ENCODE assay signal across 8 mouse cellular contexts in the genomic region with DNA sequence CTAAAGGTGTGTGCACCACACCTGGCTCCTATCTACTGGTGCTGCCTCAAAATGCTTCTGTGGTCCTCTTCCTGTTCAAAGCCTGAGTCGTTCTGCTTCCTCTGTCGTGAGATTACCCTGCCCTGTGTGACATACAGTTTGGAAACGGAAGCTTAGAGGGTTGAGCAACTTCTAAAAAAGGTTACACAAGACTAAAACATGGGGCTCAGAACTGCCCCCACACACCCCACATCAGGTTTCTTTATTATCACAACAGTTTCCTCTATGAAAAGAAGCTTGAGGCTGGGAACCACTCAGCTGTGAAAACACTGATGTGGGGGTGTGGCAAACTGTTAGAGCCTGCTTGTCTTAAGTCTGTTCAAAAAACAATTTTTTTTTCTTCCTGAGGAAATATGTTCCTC. TPM values are rescaled to one million over a fixed set of nuclear protein-coding genes. Genes with fewer than 3 reads are reported as not detected.
A peak's percentile ranks its signal among the peaks of the same experiment; 100 is the strongest.
DNase-seq lines count a peak whose midpoint lies in the region; ATAC-seq lines count a peak whose summit lies in the region.

No protein-coding gene starts in this region.

- H3K27me3 ChIP-seq in kidney, embryonic 15.5 days, result no peaks in the 10 kb centered on the region

- peak overlapping the region; percentile 84 for H3K27ac ChIP-seq in kidney, embryonic 15.5 days

- ATAC-seq in kidney, embryonic 15.5 days (replicated peaks; ENCODE audit: low FRiP score), result peak; percentile 38
- peak; percentile 74 for ATAC-seq in granulocyte monocyte progenitor cell, adult 5-6 weeks (replicated peaks; ENCODE audit: poor library complexity, severe bottlenecking)

- no peak for DNase-seq in kidney, adult 8-10 months
- peak; percentile 6 for DNase-seq in lung, postnatal 14 days
- peak; percentile 54 for DNase-seq in telencephalon, adult 2 months (ENCODE audit: low read depth, low spot score)
- no peak for DNase-seq in cerebellum, postnatal 25 days
- no peak for DNase-seq in layer of hippocampus, adult 9-10 months (ENCODE audit: low spot score)
- DNase-seq in adipocyte (ENCODE audit: low spot score), result no peak

- H3K4me1 ChIP-seq in kidney, embryonic 15.5 days, result peaks cover 40% of the 10 kb centered on the region

- no peak overlapping the region for H3K9ac ChIP-seq in kidney, embryonic 15.5 days

- 5% methylated on average over 3 of the region's 3 CpGs for WGBS in kidney, embryonic 15.5 days

- no peaks in the 10 kb centered on the region for H3K9me3 ChIP-seq in kidney, embryonic 15.5 days (replicated peaks)

- H3K4me2 ChIP-seq in kidney, embryonic 15.5 days, result peak overlapping the region; percentile 21; the same call in 1 of the 2 replicates

- H3K4me3 ChIP-seq in kidney, embryonic 15.5 days (replicated peaks), result no peak overlapping the region

- no peaks in the 10 kb centered on the region for H3K36me3 ChIP-seq in kidney, embryonic 15.5 days

RNA-seq across cellular contexts. Expression of a gene that starts 17.1 kb away (rescaled TPM):
- polyA plus RNA-seq in kidney, embryonic 15.5 days (2015; fragmentation: Nextera tagmentation; extraction: Ambion mirVana), result 17.4 and 20.1 TPM in 2 replicates
- total RNA-seq in granulocyte monocyte progenitor cell, adult 5-6 weeks (2014; fragmentation: Nextera tagmentation), result 10.3 and 12.8 TPM in 2 replicates
- total RNA-seq in granulocyte monocyte progenitor cell, adult 5-6 weeks (2017), result 7.0 and 26.7 TPM in 2 replicates

RNA-seq across cellular contexts. Expression of a gene that starts 44.4 kb away (rescaled TPM):
- 22.2 TPM in 2 replicates for polyA plus RNA-seq in kidney, embryonic 15.5 days (2015; fragmentation: Nextera tagmentation; extraction: Ambion mirVana)
- 32.2 and 47.1 TPM in 2 replicates for total RNA-seq in granulocyte monocyte progenitor cell, adult 5-6 weeks (2014; fragmentation: Nextera tagmentation)
- total RNA-seq in granulocyte monocyte progenitor cell, adult 5-6 weeks (2017), result 95.6 and 101 TPM in 2 replicates

Comparison
In these comparisons a context has a peak if more than half of its experiments do, and no peak if none do; other contexts are left out.
1. DNase-seq: peak in lung, postnatal 14 days (single experiment) and telencephalon, adult 2 months (single experiment); none in kidney, adult 8-10 months (0 of 2), cerebellum, postnatal 25 days (0 of 2), layer of hippocampus, adult 9-10 months (single experiment) and adipocyte (single experiment).